Mouse (Mus musculus): ENCODE measurements around the gene Zfp3. TPM values are rescaled to one million over a fixed set of nuclear protein-coding genes. Genes with fewer than 3 reads are reported as not detected.

The Zfp3 gene
- total RNA-seq, 1 experiment = 2.1 TPM

- Histone ChIP-seq H3K36me3 (ENCODE audit: control insufficient read depth, insufficient read depth, low read length, poor library complexity, severe bottlenecking) (no peaks in the 10 kb centered on the region), H3K9ac (ENCODE audit: insufficient read depth, low read depth, low read length, poor library complexity, severe bottlenecking) (no peak overlapping the region), H3K4me3 (ENCODE audit: insufficient read depth in 1 of 2, low read depth in 1 of 2, low read length in 2 of 2, poor library complexity in 1 of 2, severe bottlenecking in 1 of 2) (no peak overlapping the region), H3K4me1 (ENCODE audit: control insufficient read depth in 2 of 2, insufficient read depth in 2 of 2, low read length in 2 of 2, poor library complexity in 1 of 2) (no peaks in the 10 kb centered on the region; a peak in 1 of 4 replicates), H3K27ac (ENCODE audit: insufficient read depth, low read depth, low read length, poor library complexity, severe bottlenecking) (no peak overlapping the region), H3K9me3 (ENCODE audit: control insufficient read depth, insufficient read depth, low read depth, low read length) (no peaks in the 10 kb centered on the region)
- in situ Hi-C loops (cut with MboI; ENCODE audit: low sequenced_read_pairs in 2 of 2, unreplicated experiment in 2 of 2) = no loop called here
- TF ChIP-seq CHD2 (IDR thresholded peaks at IDR 0.05; ENCODE audit: low read depth, low read length) = no peak
- TF ChIP-seq ZC3H11A (IDR thresholded peaks at IDR 0.05; ENCODE audit: borderline replicate concordance, low read depth, low read length) = no peak
- no peak for TF ChIP-seq ZNF384 (IDR thresholded peaks at IDR 0.05; ENCODE audit: low read depth, low read length)
- no peak for TF ChIP-seq HCFC1 (IDR thresholded peaks at IDR 0.05; ENCODE audit: borderline replicate concordance, insufficient read depth, low read length)
- no peak for TF ChIP-seq MAFK (IDR thresholded peaks at IDR 0.05; ENCODE audit: insufficient read depth, low read depth, low read length)
- no peak for DNase-seq (ENCODE audit: low read depth, low spot score)
Observed at GRCm38 (mm10) chr11:70787052-70787451, 23.0 kb downstream of the Zfp3 start.

GRCm38 (mm10) chr11:70788972-70789655 is 25.1 kb downstream of the Zfp3 start:
- Histone ChIP-seq H3K4me1 (ENCODE audit: control insufficient read depth in 2 of 2, insufficient read depth in 2 of 2, low read length in 2 of 2, poor library complexity in 1 of 2) (no peaks in the 10 kb centered on the region; a peak in 1 of 4 replicates), H3K9ac (ENCODE audit: insufficient read depth, low read depth, low read length, poor library complexity, severe bottlenecking) (no peak overlapping the region), H3K36me3 (ENCODE audit: control insufficient read depth, insufficient read depth, low read length, poor library complexity, severe bottlenecking) (no peaks in the 10 kb centered on the region), H3K9me3 (ENCODE audit: control insufficient read depth, insufficient read depth, low read depth, low read length) (no peaks in the 10 kb centered on the region), H3K4me3 (ENCODE audit: insufficient read depth in 1 of 2, low read depth in 1 of 2, low read length in 2 of 2, poor library complexity in 1 of 2, severe bottlenecking in 1 of 2) (no peak overlapping the region), H3K27ac (ENCODE audit: insufficient read depth, low read depth, low read length, poor library complexity, severe bottlenecking) (no peak overlapping the region)
- TF ChIP-seq ZNF384 (IDR thresholded peaks at IDR 0.05; ENCODE audit: low read depth, low read length) (no peak), CHD2 (IDR thresholded peaks at IDR 0.05; ENCODE audit: low read depth, low read length) (no peak), MAFK (IDR thresholded peaks at IDR 0.05; ENCODE audit: insufficient read depth, low read depth, low read length) (no peak), HCFC1 (IDR thresholded peaks at IDR 0.05; ENCODE audit: borderline replicate concordance, insufficient read depth, low read length) (no peak), ZC3H11A (IDR thresholded peaks at IDR 0.05; ENCODE audit: borderline replicate concordance, low read depth, low read length) (no peak)
- in situ Hi-C loops (cut with MboI; ENCODE audit: low sequenced_read_pairs in 2 of 2, unreplicated experiment in 2 of 2) = no loop called here
- no peak for DNase-seq (ENCODE audit: low read depth, low spot score)

GRCm38 (mm10) chr11:70790426-70790825 is 26.4 kb downstream of the Zfp3 start:
- TF ChIP-seq MAFK (IDR thresholded peaks at IDR 0.05; ENCODE audit: insufficient read depth, low read depth, low read length) (no peak), CHD2 (IDR thresholded peaks at IDR 0.05; ENCODE audit: low read depth, low read length) (no peak), ZC3H11A (IDR thresholded peaks at IDR 0.05; ENCODE audit: borderline replicate concordance, low read depth, low read length) (no peak), ZNF384 (IDR thresholded peaks at IDR 0.05; ENCODE audit: low read depth, low read length) (no peak), HCFC1 (IDR thresholded peaks at IDR 0.05; ENCODE audit: borderline replicate concordance, insufficient read depth, low read length) (no peak)
- Histone ChIP-seq H3K4me3 (ENCODE audit: insufficient read depth in 1 of 2, low read depth in 1 of 2, low read length in 2 of 2, poor library complexity in 1 of 2, severe bottlenecking in 1 of 2) (no peak overlapping the region), H3K9me3 (ENCODE audit: control insufficient read depth, insufficient read depth, low read depth, low read length) (no peaks in the 10 kb centered on the region), H3K36me3 (ENCODE audit: control insufficient read depth, insufficient read depth, low read length, poor library complexity, severe bottlenecking) (no peaks in the 10 kb centered on the region), H3K9ac (ENCODE audit: insufficient read depth, low read depth, low read length, poor library complexity, severe bottlenecking) (no peak overlapping the region), H3K4me1 (ENCODE audit: control insufficient read depth in 2 of 2, insufficient read depth in 2 of 2, low read length in 2 of 2, poor library complexity in 1 of 2) (no peaks in the 10 kb centered on the region; a peak in 1 of 4 replicates), H3K27ac (ENCODE audit: insufficient read depth, low read depth, low read length, poor library complexity, severe bottlenecking) (no peak overlapping the region)
- no peak for DNase-seq (ENCODE audit: low read depth, low spot score)
- in situ Hi-C loops (cut with MboI; ENCODE audit: low sequenced_read_pairs in 2 of 2, unreplicated experiment in 2 of 2) = no loop called here

- TF ChIP-seq CHD2 (IDR thresholded peaks at IDR 0.05; ENCODE audit: low read depth, low read length) = no peak
- no peak for TF ChIP-seq ZC3H11A (IDR thresholded peaks at IDR 0.05; ENCODE audit: borderline replicate concordance, low read depth, low read length)
- TF ChIP-seq ZNF384 (IDR thresholded peaks at IDR 0.05; ENCODE audit: low read depth, low read length) = no peak
- no peak for TF ChIP-seq MAFK (IDR thresholded peaks at IDR 0.05; ENCODE audit: insufficient read depth, low read depth, low read length)
- TF ChIP-seq HCFC1 (IDR thresholded peaks at IDR 0.05; ENCODE audit: borderline replicate concordance, insufficient read depth, low read length) = no peak
- DNase-seq (ENCODE audit: low read depth, low spot score) = no peak
- in situ Hi-C loops (cut with MboI; ENCODE audit: low sequenced_read_pairs in 2 of 2, unreplicated experiment in 2 of 2) = no loop called here
Observed at GRCm38 (mm10) chr11:70790874-70791551, 27.0 kb downstream of the Zfp3 start.

More at GRCm38 (mm10) chr11:70790874-70791551, 27.0 kb downstream of the Zfp3 start:
- Histone ChIP-seq H3K36me3 (ENCODE audit: control insufficient read depth, insufficient read depth, low read length, poor library complexity, severe bottlenecking) (no peaks in the 10 kb centered on the region), H3K27ac (ENCODE audit: insufficient read depth, low read depth, low read length, poor library complexity, severe bottlenecking) (no peak overlapping the region), H3K4me3 (ENCODE audit: insufficient read depth in 1 of 2, low read depth in 1 of 2, low read length in 2 of 2, poor library complexity in 1 of 2, severe bottlenecking in 1 of 2) (no peak overlapping the region), H3K9ac (ENCODE audit: insufficient read depth, low read depth, low read length, poor library complexity, severe bottlenecking) (no peak overlapping the region), H3K4me1 (ENCODE audit: control insufficient read depth in 2 of 2, insufficient read depth in 2 of 2, low read length in 2 of 2, poor library complexity in 1 of 2) (no peaks in the 10 kb centered on the region; a peak in 1 of 4 replicates), H3K9me3 (ENCODE audit: control insufficient read depth, insufficient read depth, low read depth, low read length) (no peaks in the 10 kb centered on the region)
